Mouse (Mus musculus): Measurements from ENCODE around the gene Ttc25.

DNA sequence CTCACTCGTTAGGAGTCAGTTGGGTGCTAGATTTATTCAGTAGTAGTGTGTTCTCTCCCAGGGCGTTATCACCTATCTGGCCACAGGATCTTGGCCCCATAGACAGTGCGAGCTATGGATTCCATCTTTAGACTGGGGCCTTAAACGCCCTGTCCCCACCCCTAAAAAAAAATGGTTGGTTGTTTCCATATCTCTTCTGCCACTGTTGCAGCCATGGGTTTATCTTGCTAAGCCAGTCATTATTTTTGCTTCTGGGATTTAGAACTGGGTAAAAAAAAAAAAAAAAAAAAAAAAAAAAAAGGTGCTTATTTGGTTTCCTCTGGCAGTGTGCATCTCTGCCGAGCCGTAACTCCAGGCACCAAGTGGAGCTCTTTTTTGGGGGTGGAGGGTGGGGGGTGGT, 19.3 kb downstream of the Ttc25 start:
- TF ChIP-seq CTCF (IDR thresholded peaks at IDR 0.05; ENCODE audit: borderline replicate concordance, insufficient read depth, low read depth, low read length) = no peak
- no peak for TF ChIP-seq POLR2A (IDR thresholded peaks at IDR 0.05; ENCODE audit: borderline replicate concordance, insufficient read depth, low read length)
